Mouse (Mus musculus) intestine, embryonic 15.5 days (tissue): Measurements from ENCODE around the gene Becn1. TPM values are rescaled to one million over a fixed set of nuclear protein-coding genes. Genes with fewer than 3 reads are reported as not detected.
A peak's percentile ranks its signal among the peaks of the same experiment; 100 is the strongest.

Source experiments
- ATAC-seq: fragments of 200-750 bp; cut with Nextera tagmentation; 2 replicates; pipeline ENCODE4 v1.8.0; 2017; ENCODE audit warnings: moderate TSS enrichment, moderate library complexity
- H3K27ac ChIP-seq: fragments of 300-500 bp; sonication (generic); 2 replicates; pipeline ENCODE4 v1.5.1; 2015; ENCODE audit warnings: mild to moderate bottlenecking, inconsistent platforms
- H3K27me3 ChIP-seq: fragments of 300-500 bp; sonication (generic); replicated peaks from 2 replicates; pipeline ENCODE4 v1.6.1; 2015; ENCODE audit warnings: inconsistent platforms
- H3K36me3 ChIP-seq: fragments of 300-500 bp; sonication (generic); 2 replicates; pipeline ENCODE4 v1.6.1; 2015; ENCODE audit warnings: inconsistent platforms
- H3K4me1 ChIP-seq: fragments of 300-500 bp; sonication (generic); replicated peaks from 2 replicates; pipeline ENCODE4 v1.6.1; 2015; ENCODE audit warnings: inconsistent platforms
- H3K4me2 ChIP-seq: fragments of 300-500 bp; sonication (generic); replicated peaks from 2 replicates; pipeline ENCODE4 v1.6.1; 2015; ENCODE audit warnings: mild to moderate bottlenecking, inconsistent platforms
- H3K4me3 ChIP-seq: fragments of 300-500 bp; sonication (generic); replicated peaks from 2 replicates; pipeline ENCODE4 v1.5.1; 2015; ENCODE audit warnings: inconsistent platforms
- H3K9ac ChIP-seq: fragments of 300-500 bp; sonication (generic); 2 replicates; pipeline ENCODE4 v1.6.1; 2015; ENCODE audit warnings: inconsistent platforms
- H3K9me3 ChIP-seq: fragments of 300-500 bp; sonication (generic); 2 replicates; pipeline ENCODE4 v1.6.1; 2016; ENCODE audit warnings: inconsistent platforms
- whole genome bisulfite sequencing: fragments of 180-500 bp; shearing (Covaris S2); methylation state at CpG from one replicate; pipeline ENCODE4 v1.1.7; 2015; 5-methylcytosine and 5-hydroxymethylcytosine counted together
- polyA plus RNA-seq: library from polyadenylated mRNA; unstranded; fragments of >200 nt; fragmentation: Nextera tagmentation; extraction: Ambion mirVana; gene quantifications from 2 replicates; pipeline ENCODE4 v1.2.1, GENCODE M21; 2015

The Becn1 gene
- polyA plus RNA-seq, 1 experiment from 2014 or later, result 132 TPM

GRCm38 (mm10) chr11:101278223-101279192, 23.6 kb downstream of the Becn1 start, which contains the start of the genes Cntd1 and Coa3:
Cntd1 (plus strand) TSS chr11:101279012.
Coa3 (minus strand) TSS chr11:101279114.
- peak within 1 kb of the TSS; percentile 83 for H3K27ac ChIP-seq
- no peaks in the 10 kb centered on the region for H3K36me3 ChIP-seq
- WGBS, result 5% methylated on average over 45 of the region's 45 CpGs
- H3K4me2 ChIP-seq, result peak within 1 kb of the TSS; percentile 78
- H3K27me3 ChIP-seq, result no peaks in the 10 kb centered on the region
- H3K9me3 ChIP-seq, result no peaks in the 10 kb centered on the region
- H3K4me1 ChIP-seq, result peaks cover 23% of the 10 kb centered on the region
- peak within 1 kb of the TSS; percentile 80 for H3K4me3 ChIP-seq
- ATAC-seq, result peak; percentile 94
- peak within 1 kb of the TSS; percentile 80 for H3K9ac ChIP-seq

- peak; percentile 73 for ATAC-seq
- no peaks in the 10 kb centered on the region for H3K9me3 ChIP-seq
- peak overlapping the region; percentile 80 for H3K9ac ChIP-seq
- 49% methylated on average over 12 of the region's 12 CpGs for WGBS
- H3K4me3 ChIP-seq, result peak overlapping the region; percentile 80
- no peaks in the 10 kb centered on the region; the same call in 1 of the 2 replicates for H3K36me3 ChIP-seq
- peak overlapping the region; percentile 83 for H3K27ac ChIP-seq
- peak overlapping the region; percentile 78 for H3K4me2 ChIP-seq
- H3K4me1 ChIP-seq, result peaks cover 23% of the 10 kb centered on the region
- H3K27me3 ChIP-seq, result no peaks in the 10 kb centered on the region
Measured at GRCm38 (mm10) chr11:101277381-101278222, 24.5 kb downstream of the Becn1 start.

- Histone ChIP-seq H3K4me2 (peak overlapping the region; percentile 78), H3K27me3 (no peaks in the 10 kb centered on the region), H3K36me3 (no peaks in the 10 kb centered on the region; the same call in 1 of the 2 replicates), H3K4me1 (peaks cover 23% of the 10 kb centered on the region), H3K9me3 (no peaks in the 10 kb centered on the region), H3K4me3 (no peak overlapping the region; the same call in 1 of the 2 replicates), H3K27ac (0 out of 2 replicates have a peak overlapping the region, but pooled peaks have one; percentile 11), H3K9ac (peak overlapping the region; percentile 2; the same call in 1 of the 2 replicates)
- WGBS, result 37% methylated on average over 27 of the region's 27 CpGs
- no peak for ATAC-seq
Measured at GRCm38 (mm10) chr11:101276319-101277070, 25.6 kb downstream of the Becn1 start.

GRCm38 (mm10) chr11:101275309-101275708, 26.8 kb downstream of the Becn1 start:
- Histone ChIP-seq H3K4me3 (no peak overlapping the region), H3K9ac (no peak overlapping the region), H3K4me2 (no peak overlapping the region), H3K36me3 (no peaks in the 10 kb centered on the region; the same call in 1 of the 2 replicates), H3K9me3 (no peaks in the 10 kb centered on the region), H3K27ac (no peak overlapping the region), H3K4me1 (peaks cover 23% of the 10 kb centered on the region), H3K27me3 (no peaks in the 10 kb centered on the region)
- 72% methylated on average over 4 of the region's 4 CpGs for WGBS
- ATAC-seq, result no peak

GRCm38 (mm10) chr11:101272446-101272845, 29.6 kb downstream of the Becn1 start:
- Histone ChIP-seq H3K27ac (no peak overlapping the region), H3K9me3 (no peaks in the 10 kb centered on the region), H3K4me1 (peaks cover 12% of the 10 kb centered on the region), H3K4me3 (no peak overlapping the region), H3K36me3 (no peaks in the 10 kb centered on the region; the same call in 1 of the 2 replicates), H3K27me3 (no peaks in the 10 kb centered on the region), H3K4me2 (no peak overlapping the region), H3K9ac (no peak overlapping the region)
- 89% methylated on average over 3 of the region's 3 CpGs for WGBS
- no peak for ATAC-seq

- H3K4me1 ChIP-seq, result peaks cover 6% of the 10 kb centered on the region; the same call in 1 of the 2 replicates
- no peaks in the 10 kb centered on the region; the same call in 1 of the 2 replicates for H3K27me3 ChIP-seq
- no peaks in the 10 kb centered on the region for H3K9me3 ChIP-seq
- H3K4me2 ChIP-seq, result peak overlapping the region; percentile 6; the same call in 1 of the 2 replicates
- H3K4me3 ChIP-seq, result no peak overlapping the region
- no peak overlapping the region for H3K27ac ChIP-seq
- no peaks in the 10 kb centered on the region; the same call in 1 of the 2 replicates for H3K36me3 ChIP-seq
- ATAC-seq, result peak; percentile 75
- WGBS, result 14% methylated on average over 10 of the region's 10 CpGs
- H3K9ac ChIP-seq, result no peak overlapping the region
Measured at GRCm38 (mm10) chr11:101269577-101270116, 32.4 kb downstream of the Becn1 start.

GRCm38 (mm10) chr11:101265906-101266305, 36.2 kb downstream of the Becn1 start:
- Histone ChIP-seq H3K27ac (no peak overlapping the region), H3K4me1 (peaks cover 24% of the 10 kb centered on the region), H3K27me3 (peaks cover 7% of the 10 kb centered on the region; the same call in 1 of the 2 replicates), H3K9ac (no peak overlapping the region), H3K4me2 (no peak overlapping the region), H3K36me3 (no peaks in the 10 kb centered on the region), H3K4me3 (no peak overlapping the region), H3K9me3 (no peaks in the 10 kb centered on the region)
- ATAC-seq, result no peak
- WGBS, result 60% methylated on average over 6 of the region's 6 CpGs

GRCm38 (mm10) chr11:101264954-101265471, 37.1 kb downstream of the Becn1 start:
- no peak for ATAC-seq
- no peak overlapping the region for H3K27ac ChIP-seq
- H3K4me2 ChIP-seq, result peak overlapping the region; percentile 52
- H3K9ac ChIP-seq, result 0 out of 2 replicates have a peak overlapping the region, but pooled peaks have one; percentile 23
- H3K9me3 ChIP-seq, result no peaks in the 10 kb centered on the region
- H3K36me3 ChIP-seq, result no peaks in the 10 kb centered on the region
- 24% methylated on average over 31 of the region's 31 CpGs for WGBS
- peaks cover 28% of the 10 kb centered on the region for H3K4me1 ChIP-seq
- H3K4me3 ChIP-seq, result peak overlapping the region; percentile 12
- H3K27me3 ChIP-seq, result peaks cover 7% of the 10 kb centered on the region; the same call in 1 of the 2 replicates

GRCm38 (mm10) chr11:101263989-101264280, 38.2 kb downstream of the Becn1 start:
- ATAC-seq, result no peak
- Histone ChIP-seq H3K9me3 (no peaks in the 10 kb centered on the region), H3K4me2 (no peak overlapping the region), H3K4me3 (no peak overlapping the region), H3K4me1 (peaks cover 38% of the 10 kb centered on the region), H3K9ac (no peak overlapping the region), H3K36me3 (no peaks in the 10 kb centered on the region), H3K27ac (no peak overlapping the region), H3K27me3 (peaks cover 7% of the 10 kb centered on the region; the same call in 1 of the 2 replicates)
- 51% methylated on average over 3 of the region's 3 CpGs for whole genome bisulfite sequencing

- Histone ChIP-seq H3K4me3 (no peak overlapping the region), H3K27ac (no peak overlapping the region), H3K9ac (no peak overlapping the region), H3K4me1 (peaks cover 44% of the 10 kb centered on the region), H3K9me3 (no peaks in the 10 kb centered on the region), H3K36me3 (peaks cover 1% of the 10 kb centered on the region; the same call in 1 of the 2 replicates), H3K4me2 (peak overlapping the region; percentile 97; the same call in 1 of the 2 replicates), H3K27me3 (peaks cover 7% of the 10 kb centered on the region; the same call in 1 of the 2 replicates)
- ATAC-seq, result no peak
- WGBS, result 31% methylated on average over 32 of the region's 32 CpGs
Measured at GRCm38 (mm10) chr11:101263138-101263988, 38.7 kb downstream of the Becn1 start.
